Mouse (Mus musculus): ENCODE results near the gene Gm10135.
A peak's percentile ranks its signal among the peaks of the same experiment; 100 is the strongest.
"Not testable (repeated sequence)": the region's sequence is repeated elsewhere in the genome, so short reads cannot be mapped to it uniquely, and the experiment has no call there.

The Gm10135 gene

GRCm38 (mm10) chr5:72974602-72975001, at the start of gene Gm10135:
Gm10135 (minus strand) TSS chr5:72974702.
- no peak for DNase-seq

DNA sequence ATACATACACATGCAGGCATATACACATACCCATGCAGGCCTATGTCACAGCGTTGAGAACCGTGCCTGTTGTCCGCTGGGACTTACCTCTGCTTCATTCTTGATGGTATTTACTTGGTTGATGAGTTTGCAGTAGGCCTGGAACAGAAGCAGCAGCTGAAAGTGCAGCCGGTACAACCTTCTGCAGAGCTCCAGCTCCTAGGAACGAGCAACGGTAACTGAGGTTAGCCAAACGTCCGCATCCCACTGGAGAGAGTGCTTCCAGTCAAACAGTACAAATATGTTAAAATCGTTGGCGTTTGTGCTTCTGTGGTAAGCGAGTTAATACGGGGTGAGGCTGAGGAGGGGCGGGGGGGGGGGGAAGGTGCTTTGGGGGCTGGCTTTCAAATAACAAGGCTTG, 49.3 kb upstream of the Gm10135 start:
- DNase-seq = no peak

- no peak for DNase-seq
These were observed 40.2 kb upstream of the Gm10135 start for GRCm38 (mm10) chr5:73014745-73015144.

GRCm38 (mm10) chr5:73013611-73014287, 39.2 kb upstream of the Gm10135 start:
- not testable (repeated sequence) for DNase-seq

- DNase-seq = not testable (repeated sequence)
These were observed 38.5 kb upstream of the Gm10135 start for GRCm38 (mm10) chr5:73012884-73013610.

- DNase-seq = not testable (repeated sequence)
These were observed 37.3 kb upstream of the Gm10135 start for GRCm38 (mm10) chr5:73011806-73012205.

DNA sequence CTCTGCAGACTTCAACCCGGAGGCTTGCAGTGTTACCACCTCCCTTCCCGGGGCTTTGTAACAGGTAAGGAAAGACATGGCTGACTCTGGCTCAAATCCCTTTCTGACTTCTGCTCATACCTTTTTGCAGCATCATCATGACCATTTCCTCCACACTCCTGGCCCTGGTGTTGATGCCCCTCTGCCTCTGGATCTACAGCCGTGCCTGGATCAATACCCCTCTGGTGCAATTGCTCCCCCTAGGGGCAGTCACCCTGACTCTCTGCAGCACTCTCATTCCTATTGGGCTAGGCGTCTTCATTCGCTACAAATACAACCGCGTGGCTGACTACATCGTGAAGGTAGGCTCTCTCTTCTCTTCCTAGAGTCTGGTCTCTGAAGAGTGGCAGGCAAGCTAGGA, 33.7 kb upstream of the Gm10135 start:
- DNase-seq = not testable (repeated sequence)

DNA sequence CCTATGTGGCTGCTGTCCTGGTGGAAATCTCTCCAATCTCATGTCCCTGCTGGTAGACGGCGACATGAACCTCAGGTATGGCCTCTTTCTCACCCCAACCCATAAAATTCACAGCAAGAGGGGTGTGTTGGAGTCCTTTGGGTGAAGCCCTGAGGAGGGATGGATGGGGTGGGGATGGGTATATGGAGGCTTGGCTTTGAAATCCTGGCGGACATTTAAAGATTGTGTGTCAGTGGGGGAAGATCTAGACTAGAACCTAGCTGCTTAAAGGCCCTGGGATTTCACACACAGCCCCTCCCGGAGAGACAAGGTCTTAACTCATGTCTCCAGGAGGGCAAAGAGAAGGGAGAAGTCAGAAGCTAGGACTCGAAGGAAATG, 33.1 kb upstream of the Gm10135 start:
- DNase-seq = no peak

- peak in 1 of 2 experiments; percentile 34 for DNase-seq
These were observed 32.5 kb upstream of the Gm10135 start, which contains the start of gene Slc10a4 for GRCm38 (mm10) chr5:73006784-73007581. Slc10a4 (plus strand) TSS chr5:73006883.

- DNase-seq = no peak
These were observed 29.5 kb upstream of the Gm10135 start for GRCm38 (mm10) chr5:73004046-73004445.

DNA sequence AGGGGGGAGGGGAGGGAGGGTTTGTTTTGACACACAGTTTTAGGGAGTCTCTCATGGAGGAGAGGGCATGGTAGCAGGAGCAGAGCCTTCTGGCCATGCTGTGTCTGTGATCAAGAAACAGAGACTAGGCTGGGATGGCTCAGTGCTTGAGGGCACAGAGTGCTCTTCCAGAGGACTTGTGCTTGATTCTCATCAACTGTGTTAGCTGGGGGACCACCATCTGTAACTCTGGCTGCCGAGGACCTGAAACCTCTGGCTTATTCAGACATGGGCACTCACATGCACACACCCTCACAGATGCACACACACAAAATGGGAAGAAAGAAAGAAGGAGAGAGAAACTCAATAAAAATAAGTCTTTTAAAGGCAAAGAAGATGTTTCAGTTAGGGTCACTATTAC, 24.0 kb upstream of the Gm10135 start:
- DNase-seq = not testable (repeated sequence)

- no peak for DNase-seq
These were observed 20.9 kb upstream of the Gm10135 start for GRCm38 (mm10) chr5:72995379-72995778.

DNA sequence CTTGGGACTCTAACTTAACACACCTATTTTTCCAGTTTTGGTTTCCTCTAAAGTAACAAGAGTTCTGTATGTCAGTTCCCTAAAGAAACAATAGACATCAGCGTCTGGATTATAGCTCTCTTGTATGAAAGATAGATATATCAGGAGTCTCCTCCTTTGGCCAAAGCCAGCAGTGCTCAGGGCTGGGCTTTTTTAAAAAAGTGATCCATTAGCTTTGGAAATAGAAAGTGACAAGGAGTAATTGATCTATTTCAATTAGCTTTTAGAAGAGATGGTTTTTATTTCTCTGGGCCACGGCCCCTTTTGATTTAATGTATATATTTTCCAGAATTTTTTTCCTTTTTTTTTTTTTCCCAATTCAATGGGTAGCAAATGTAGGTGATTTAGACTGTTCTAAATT, 20.4 kb upstream of the Gm10135 start:
- DNase-seq = no peak

DNA sequence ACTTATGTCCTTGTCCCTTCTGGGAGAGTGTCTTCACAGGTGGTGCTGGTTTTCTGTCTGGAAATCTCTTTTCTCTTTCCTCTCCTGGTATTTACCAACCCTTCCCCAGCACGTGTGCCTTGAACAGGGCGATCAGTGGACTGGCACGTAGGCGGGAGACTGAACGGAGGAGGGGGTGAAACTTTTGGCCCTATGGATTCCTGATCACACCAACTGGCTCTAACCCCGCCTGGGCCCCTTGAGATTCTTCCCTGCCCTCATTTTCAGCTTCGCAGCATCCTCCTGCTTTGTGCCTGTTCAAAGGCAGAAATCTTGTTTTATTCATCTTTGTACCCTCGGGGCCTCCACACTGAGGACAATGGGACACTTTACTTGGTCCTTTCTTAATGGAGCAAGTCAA, 19.9 kb upstream of the Gm10135 start:
- no peak for DNase-seq

DNA sequence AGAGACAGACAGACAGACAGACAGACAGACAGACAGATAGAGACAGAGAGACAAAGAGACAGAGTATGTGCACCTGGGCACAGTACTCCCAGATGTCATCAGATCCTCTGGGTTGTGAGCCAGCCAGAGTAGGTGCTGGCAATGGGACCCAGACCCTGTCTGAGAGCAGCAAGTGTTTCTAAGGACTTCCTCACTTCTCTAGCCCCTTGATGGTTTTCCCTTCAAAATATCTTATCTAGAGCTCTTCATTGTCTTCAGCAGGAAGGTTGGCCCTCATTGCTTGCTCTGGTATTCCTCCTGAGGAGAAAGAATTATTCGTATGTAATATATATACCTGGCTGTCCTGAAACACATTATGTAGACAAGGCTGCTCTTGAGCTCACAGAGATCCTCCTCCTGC, 18.0 kb upstream of the Gm10135 start:
- no peak for DNase-seq

DNA sequence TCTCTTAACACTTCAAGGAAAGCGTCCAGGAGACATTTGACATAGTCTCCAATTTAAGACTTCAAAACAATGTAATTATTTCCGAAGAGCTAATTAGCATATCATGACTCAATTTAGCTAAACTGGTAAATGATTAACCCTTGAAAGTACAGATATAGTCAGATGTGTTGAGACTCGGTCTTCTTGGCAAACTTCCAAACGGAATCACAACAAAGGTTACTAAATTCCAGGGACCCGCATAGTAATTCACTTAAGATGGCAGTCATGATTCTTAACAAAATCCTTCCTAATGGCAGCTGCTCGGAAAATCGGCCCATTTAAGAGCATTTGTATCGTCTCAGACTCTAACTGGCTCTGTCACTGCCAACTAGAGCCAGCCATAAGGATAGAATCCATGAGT, 15.3 kb upstream of the Gm10135 start:
- DNase-seq = no peak

DNA sequence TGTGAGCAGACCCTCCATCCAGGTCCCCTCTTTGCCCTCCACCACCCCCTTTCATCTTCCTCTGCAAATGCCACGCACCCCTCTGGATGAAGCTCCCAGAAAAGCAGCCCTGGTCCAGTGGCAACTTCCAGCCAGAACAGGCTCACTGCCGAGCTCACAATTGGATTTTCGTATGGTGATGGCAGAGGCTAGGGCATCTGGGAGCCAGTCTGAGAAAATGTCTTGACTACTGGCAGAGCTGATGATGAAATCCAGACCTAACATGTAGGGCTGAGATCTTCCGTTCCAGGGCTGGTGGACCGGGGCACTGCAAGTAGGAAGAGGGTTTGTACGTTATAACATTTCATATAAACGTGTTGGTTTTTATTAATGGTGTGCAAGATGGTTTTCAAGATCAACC, 13.3 kb upstream of the Gm10135 start:
- DNase-seq = no peak

DNA sequence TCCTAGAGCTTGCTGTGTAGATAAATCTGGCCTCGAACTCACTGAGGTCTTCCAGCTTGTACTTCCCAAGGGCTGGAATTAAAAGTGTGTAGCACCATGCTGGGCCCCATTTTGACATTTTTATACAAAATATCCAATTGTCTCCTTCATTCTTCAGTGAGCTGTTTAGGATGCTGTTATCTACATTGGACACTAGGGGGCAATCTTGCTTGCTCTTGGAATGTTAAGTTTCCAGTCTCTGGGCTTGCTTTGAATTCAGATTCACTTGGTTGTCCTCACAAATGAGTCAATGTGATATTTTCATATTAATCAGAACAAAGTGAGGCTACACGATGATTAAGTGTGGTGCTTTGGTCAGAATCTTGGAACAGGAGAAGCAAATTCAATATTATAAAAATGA, 9.6 kb upstream of the Gm10135 start:
- DNase-seq = no peak

DNA sequence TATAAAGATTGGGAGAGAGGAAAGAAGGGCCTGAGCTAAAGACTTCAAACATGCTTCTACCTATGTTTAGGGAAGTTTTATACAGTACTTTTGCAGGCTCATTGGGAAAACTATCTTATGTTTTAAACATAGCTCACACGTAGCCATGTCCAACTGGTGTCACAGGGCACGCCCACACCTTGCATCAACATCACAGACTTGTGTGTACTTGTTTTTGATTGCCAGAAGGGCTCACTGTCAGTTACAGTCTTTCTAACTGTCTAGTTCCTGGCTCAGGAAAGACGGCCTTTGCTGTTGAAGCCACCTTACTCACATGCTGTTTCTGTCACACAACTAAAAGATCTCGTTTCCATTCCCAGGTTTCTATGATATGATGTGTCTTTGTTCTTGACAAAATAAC, 2.0 kb upstream of the Gm10135 start:
- DNase-seq = no peak

- DNase-seq = no peak
These were observed 1.5 kb upstream of the Gm10135 start for GRCm38 (mm10) chr5:72975996-72976395.

DNA sequence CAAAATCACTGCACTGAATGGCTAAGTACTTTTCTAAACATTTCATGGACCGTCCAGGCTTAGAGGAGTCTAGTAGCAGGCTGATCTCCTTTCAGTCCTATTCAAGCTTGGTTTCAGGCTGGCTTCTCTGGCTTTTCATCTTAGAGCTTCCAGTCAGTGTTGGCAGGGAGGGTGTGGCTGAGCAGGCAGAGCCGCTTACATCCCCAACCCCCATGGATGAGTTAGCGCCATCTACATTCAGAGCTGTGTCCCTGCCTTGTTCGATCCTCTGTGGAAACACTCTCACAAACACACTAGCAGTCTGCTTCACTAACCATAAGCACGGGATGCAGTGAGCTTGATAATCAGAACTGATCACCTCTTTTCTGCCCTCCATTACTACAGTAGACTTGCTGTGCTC, 1.6 kb downstream of the Gm10135 start:
- no peak for DNase-seq

- DNase-seq = no peak
These were observed 2.1 kb downstream of the Gm10135 start for GRCm38 (mm10) chr5:72972435-72972834.

DNA sequence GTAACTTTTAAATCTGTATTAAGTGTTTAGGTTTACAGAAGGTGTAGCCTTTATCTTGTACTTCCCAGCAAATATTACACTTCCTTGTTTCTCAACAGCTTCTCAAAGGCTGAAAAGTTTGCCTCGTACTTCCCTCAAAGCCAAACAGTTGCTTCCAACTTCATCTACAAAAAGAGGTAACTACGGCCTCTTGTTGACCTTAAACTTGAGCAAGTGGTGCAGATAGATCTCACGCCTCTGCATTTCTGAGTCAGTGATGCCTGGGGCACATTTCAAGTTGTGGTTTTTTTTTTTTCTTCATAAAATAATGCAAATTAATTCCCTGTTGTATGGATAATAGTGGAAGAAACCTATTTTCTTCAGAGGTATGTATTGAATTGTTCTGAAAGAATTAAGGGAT, 8.8 kb downstream of the Gm10135 start:
- peak in 1 of 2 experiments; percentile 3 for DNase-seq

- peak in 1 of 2 experiments; percentile 3 for DNase-seq
These were observed 14.4 kb downstream of the Gm10135 start for GRCm38 (mm10) chr5:72960096-72960495.
